Mouse (Mus musculus): ENCODE data around the gene Olfr156. TPM values are rescaled to one million over a fixed set of nuclear protein-coding genes. Genes with fewer than 3 reads are reported as not detected.
A peak's percentile ranks its signal among the peaks of the same experiment; 100 is the strongest.
"Not testable (repeated sequence)": the region's sequence is repeated elsewhere in the genome, so short reads cannot be mapped to it uniquely, and the experiment has no call there.

The Olfr156 gene
- not detected in 3 replicates for total RNA-seq (2017)

- no peak for ATAC-seq (replicated peaks; ENCODE audit: insufficient number of reproducible peaks, low FRiP score, low TSS enrichment, poor library complexity, severe bottlenecking)
These were observed at the start of gene Olfr156 for GRCm38 (mm10) chr4:43823845-43824337. TSS of gene Olfr156 (minus strand) at chr4:43823895.

- no peak for ATAC-seq (replicated peaks; ENCODE audit: insufficient number of reproducible peaks, low FRiP score, low TSS enrichment, poor library complexity, severe bottlenecking)
These were observed 46.1 kb upstream of the Olfr156 start for GRCm38 (mm10) chr4:43869821-43870220.

- no peak for ATAC-seq (replicated peaks; ENCODE audit: insufficient number of reproducible peaks, low FRiP score, low TSS enrichment, poor library complexity, severe bottlenecking)
These were observed 39.6 kb upstream of the Olfr156 start for GRCm38 (mm10) chr4:43863298-43863697.

- ATAC-seq (replicated peaks; ENCODE audit: insufficient number of reproducible peaks, low FRiP score, low TSS enrichment, poor library complexity, severe bottlenecking) = 0 out of 2 replicates have a peak, but pooled peaks have one; percentile 56
These were observed 37.2 kb upstream of the Olfr156 start for GRCm38 (mm10) chr4:43860744-43861519.

- no peak for ATAC-seq (replicated peaks; ENCODE audit: insufficient number of reproducible peaks, low FRiP score, low TSS enrichment, poor library complexity, severe bottlenecking)
These were observed 36.2 kb upstream of the Olfr156 start for GRCm38 (mm10) chr4:43859886-43860285.

- ATAC-seq (replicated peaks; ENCODE audit: insufficient number of reproducible peaks, low FRiP score, low TSS enrichment, poor library complexity, severe bottlenecking) = no peak
These were observed 30.4 kb upstream of the Olfr156 start for GRCm38 (mm10) chr4:43854101-43854500.

GRCm38 (mm10) chr4:43851265-43851664 lies 27.6 kb upstream of the Olfr156 start, which contains the start of gene Olfr155:
TSS of gene Olfr155 (plus strand) at chr4:43851565.
- no peak for ATAC-seq (replicated peaks; ENCODE audit: insufficient number of reproducible peaks, low FRiP score, low TSS enrichment, poor library complexity, severe bottlenecking)

- no peak for ATAC-seq (replicated peaks; ENCODE audit: insufficient number of reproducible peaks, low FRiP score, low TSS enrichment, poor library complexity, severe bottlenecking)
These were observed 16.4 kb upstream of the Olfr156 start, which contains the start of gene Olfr157 for GRCm38 (mm10) chr4:43840101-43840500. TSS of gene Olfr157 (minus strand) at chr4:43840201.

- ATAC-seq (replicated peaks; ENCODE audit: insufficient number of reproducible peaks, low FRiP score, low TSS enrichment, poor library complexity, severe bottlenecking) = no peak
These were observed 14.6 kb upstream of the Olfr156 start for GRCm38 (mm10) chr4:43838326-43838725.

GRCm38 (mm10) chr4:43834749-43835148 lies 11.1 kb upstream of the Olfr156 start:
- ATAC-seq (replicated peaks; ENCODE audit: insufficient number of reproducible peaks, low FRiP score, low TSS enrichment, poor library complexity, severe bottlenecking) = no peak

GRCm38 (mm10) chr4:43833752-43834151 lies 10.1 kb upstream of the Olfr156 start:
- ATAC-seq (replicated peaks; ENCODE audit: insufficient number of reproducible peaks, low FRiP score, low TSS enrichment, poor library complexity, severe bottlenecking) = no peak

- ATAC-seq (replicated peaks; ENCODE audit: insufficient number of reproducible peaks, low FRiP score, low TSS enrichment, poor library complexity, severe bottlenecking) = no peak
These were observed 8.3 kb upstream of the Olfr156 start for GRCm38 (mm10) chr4:43832031-43832430.

- ATAC-seq (replicated peaks; ENCODE audit: insufficient number of reproducible peaks, low FRiP score, low TSS enrichment, poor library complexity, severe bottlenecking) = no peak
These were observed 5.1 kb upstream of the Olfr156 start for GRCm38 (mm10) chr4:43828806-43829205.

GRCm38 (mm10) chr4:43822896-43823550 lies 672 bp downstream of the Olfr156 start:
- no peak for ATAC-seq (replicated peaks; ENCODE audit: insufficient number of reproducible peaks, low FRiP score, low TSS enrichment, poor library complexity, severe bottlenecking)

GRCm38 (mm10) chr4:43798936-43799335 lies 24.8 kb downstream of the Olfr156 start:
- no peak for ATAC-seq (replicated peaks; ENCODE audit: insufficient number of reproducible peaks, low FRiP score, low TSS enrichment, poor library complexity, severe bottlenecking)

- not testable (repeated sequence) for ATAC-seq (replicated peaks; ENCODE audit: insufficient number of reproducible peaks, low FRiP score, low TSS enrichment, poor library complexity, severe bottlenecking)
These were observed 27.9 kb downstream of the Olfr156 start for GRCm38 (mm10) chr4:43795844-43796243.

GRCm38 (mm10) chr4:43795296-43795695 lies 28.4 kb downstream of the Olfr156 start:
- ATAC-seq (replicated peaks; ENCODE audit: insufficient number of reproducible peaks, low FRiP score, low TSS enrichment, poor library complexity, severe bottlenecking) = no peak

GRCm38 (mm10) chr4:43772304-43772703 lies 51.4 kb downstream of the Olfr156 start:
- no peak for ATAC-seq (replicated peaks; ENCODE audit: insufficient number of reproducible peaks, low FRiP score, low TSS enrichment, poor library complexity, severe bottlenecking)

- ATAC-seq (replicated peaks; ENCODE audit: insufficient number of reproducible peaks, low FRiP score, low TSS enrichment, poor library complexity, severe bottlenecking) = no peak
These were observed 52.1 kb downstream of the Olfr156 start for GRCm38 (mm10) chr4:43771626-43772025.

GRCm38 (mm10) chr4:43770909-43771308 lies 52.8 kb downstream of the Olfr156 start, which contains the start of gene Olfr159:
TSS of gene Olfr159 (minus strand) at chr4:43771009.
- ATAC-seq (replicated peaks; ENCODE audit: insufficient number of reproducible peaks, low FRiP score, low TSS enrichment, poor library complexity, severe bottlenecking) = no peak
